Mouse (Mus musculus): Measurements from ENCODE around the gene Arpc2.

DNA sequence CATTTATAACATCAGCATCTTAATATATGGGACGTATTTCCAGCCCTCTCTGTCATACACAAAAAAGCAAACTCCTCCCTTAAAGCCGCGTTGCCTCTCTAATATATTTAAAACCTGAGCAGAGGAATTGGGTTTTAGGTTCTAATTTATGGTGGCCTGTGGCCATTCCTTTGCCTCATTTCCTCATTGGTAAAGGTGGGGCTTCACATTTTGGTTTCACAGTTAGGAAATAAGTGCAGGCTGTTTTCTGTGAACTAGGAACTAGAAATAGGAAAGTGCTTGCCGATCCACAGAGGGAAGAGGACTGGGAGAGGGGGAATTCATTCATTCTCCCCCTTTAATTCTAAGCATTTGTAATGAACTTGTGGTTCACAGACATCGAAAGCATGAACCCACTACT, 1.8 kb downstream of the Arpc2 start:
- TF ChIP-seq EP300 (IDR thresholded peaks at IDR 0.05; ENCODE audit: insufficient read depth, low read depth, low read length) (no peak), CTCF (IDR thresholded peaks at IDR 0.05; ENCODE audit: low read depth, low read length) (no peak)

Measured in ES-Bruce4 (cell line).